Mouse (Mus musculus) lung, adult 2 months (tissue): ENCODE data around the gene Gstm3.

Experiments
- CTCF ChIP-seq: fragments of 200-500 bp; IDR thresholded peaks from 2 replicates; pipeline ENCODE4 v1.5.1; 2011; ENCODE audit warnings: mild to moderate bottlenecking, low read length, control low read depth; ENCODE audit not compliant: insufficient read depth
- POLR2A ChIP-seq: fragments of 200-500 bp; IDR thresholded peaks from 2 replicates; pipeline ENCODE4 v1.6.1; 2011; ENCODE audit warnings: low read depth, mild to moderate bottlenecking, control low read depth, low read length, borderline replicate concordance; ENCODE audit errors: extremely low read depth

- no peak for TF ChIP-seq POLR2A
- no peak for TF ChIP-seq CTCF
Observed at GRCm38 (mm10) chr3:107917097-107917496, 52.0 kb downstream of the Gstm3 start.
